Mouse (Mus musculus) heart, adult 2 months (tissue): Measurements from ENCODE around the gene Smarca2. TPM values are rescaled to one million over a fixed set of nuclear protein-coding genes. Genes with fewer than 3 reads are reported as not detected.
"Not testable (repeated sequence)": the region's sequence is repeated elsewhere in the genome, so short reads cannot be mapped to it uniquely, and the experiment has no call there.

Source experiments
- DNase-seq, 2 experiments: peaks; one replicate each; pipeline ENCODE4 v3.0.0; 2021
- H3K27ac ChIP-seq: fragments of 200-600 bp; 2 replicates; pipeline ENCODE4 v1.8.1; 2022
- H3K27me3 ChIP-seq: fragments of 200-500 bp; 2 replicates; pipeline ENCODE4 v1.6.1; 2012; ENCODE audit warnings: mild to moderate bottlenecking, low read length, inconsistent platforms, mixed read lengths; ENCODE audit not compliant: control insufficient read depth, insufficient read depth
- H3K36me3 ChIP-seq: fragments of 200-500 bp; 2 replicates; pipeline ENCODE4 v1.6.1; 2012; ENCODE audit warnings: low read length, inconsistent platforms; ENCODE audit not compliant: control insufficient read depth, insufficient read depth
- H3K4me1 ChIP-seq: fragments of 200-500 bp; 2 replicates; pipeline ENCODE4 v1.6.1; 2011; ENCODE audit warnings: low read length; ENCODE audit not compliant: control insufficient read depth, insufficient read depth
- H3K4me3 ChIP-seq: fragments of 200-600 bp; 2 replicates; pipeline ENCODE4 v1.8.1; 2022
- H3K79me2 ChIP-seq: fragments of 200-500 bp; replicated peaks from 2 replicates; pipeline ENCODE4 v1.6.1; 2012; ENCODE audit warnings: mild to moderate bottlenecking, inconsistent platforms, low read length, moderate library complexity, mixed read lengths; ENCODE audit not compliant: control insufficient read depth, insufficient read depth
- H3K9ac ChIP-seq: fragments of 200-500 bp; 2 replicates; pipeline ENCODE4 v1.6.1; 2012; ENCODE audit warnings: low read depth, mild to moderate bottlenecking, control low read depth, inconsistent platforms, low read length, mixed read lengths
- CTCF ChIP-seq: fragments of 200-600 bp; IDR thresholded peaks from 2 replicates; pipeline ENCODE4 v1.8.1; 2022; ENCODE audit warnings: antibody characterized with exemption, mild to moderate bottlenecking, moderate library complexity
- EP300 ChIP-seq: fragments of 200-500 bp; IDR thresholded peaks from 2 replicates; pipeline ENCODE4 v1.6.1; 2011; ENCODE audit warnings: low read depth, low read length, control low read depth; ENCODE audit not compliant: insufficient read depth
- POLR2A ChIP-seq: fragments of 200-500 bp; IDR thresholded peaks from 2 replicates; pipeline ENCODE4 v1.6.1; 2011; ENCODE audit warnings: mild to moderate bottlenecking, low read depth, low read length, control low read depth; ENCODE audit not compliant: insufficient read depth
- WGBS: fragments of 180-500 bp; shearing (Covaris S2); methylation state at CpG from one replicate; pipeline ENCODE4 v1.1.7; 2018; 5-methylcytosine and 5-hydroxymethylcytosine counted together
- intact Hi-C: fragments of 180-260 bp; cut with DNase I; formaldehyde crosslinking; loops from one replicate; pipeline ENCODE4 v1.15.1; 2025
- polyA plus RNA-seq: library from polyadenylated mRNA; depleted of rRNA; stranded (reverse); fragments of >200 nt; gene quantifications from 2 replicates; pipeline ENCODE4 v1.2.3, GENCODE M21; 2012
- total RNA-seq, 2 experiments: library from RNA; stranded (reverse); gene quantifications; 2 replicates each; pipeline ENCODE4 v1.2.3; 2021

Smarca2 gene
- total and polyA plus RNA-seq, 3 experiments = 24.3 to 72.1 (median 65.7) TPM

DNA sequence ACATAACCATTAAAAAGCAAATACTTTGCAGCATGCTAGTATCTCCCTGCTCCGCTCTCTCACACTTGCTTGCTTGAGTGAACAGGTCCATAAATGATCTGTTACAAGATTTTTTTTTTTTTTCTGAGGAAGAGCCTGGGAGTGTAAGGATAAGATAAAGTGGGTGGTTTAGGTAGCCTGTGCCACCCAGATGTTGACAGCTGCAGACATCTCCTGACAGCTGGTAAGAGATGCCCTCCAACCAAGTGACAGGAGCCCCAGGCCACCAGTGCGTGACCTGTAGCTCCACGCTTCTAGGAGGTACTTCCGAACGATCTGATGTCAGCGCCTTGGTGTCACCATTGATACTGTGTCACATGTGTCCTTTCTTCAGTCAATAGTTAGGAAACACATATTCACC lies 65.2 kb downstream of the Smarca2 start:
- Histone ChIP-seq H3K27me3 (no peaks in the 10 kb centered on the region), H3K36me3 (peaks cover 5% of the 10 kb centered on the region), H3K9ac (no peak overlapping the region), H3K4me1 (no peaks in the 10 kb centered on the region), H3K79me2 (no peaks in the 10 kb centered on the region), H3K27ac (no peak overlapping the region), H3K4me3 (no peak overlapping the region)
- 96% methylated on average over 6 of the region's 6 CpGs for WGBS
- no peak for DNase-seq
- intact Hi-C loops = no loop called here
- TF ChIP-seq CTCF (no peak), POLR2A (no peak), EP300 (no peak)

DNA sequence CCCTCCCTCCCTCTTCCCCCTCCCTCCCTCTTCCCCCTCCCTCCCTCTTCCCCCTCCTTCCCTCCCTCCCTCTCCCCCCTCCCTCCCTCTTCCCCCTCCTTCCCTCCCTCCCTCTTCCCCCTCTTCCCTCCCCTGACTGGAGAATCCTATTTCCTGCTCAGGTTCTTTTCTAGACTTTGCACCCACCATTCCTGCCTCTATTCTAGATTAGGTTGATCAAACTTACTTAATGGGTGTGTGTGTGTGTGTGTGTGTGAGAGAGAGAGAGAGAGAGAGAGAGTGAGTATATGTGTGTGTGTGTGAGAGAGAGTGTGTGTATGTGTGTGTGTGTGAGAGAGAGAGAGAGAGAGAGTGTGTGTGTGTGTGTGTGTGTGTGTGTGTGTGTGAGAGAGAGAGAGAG lies 66.6 kb downstream of the Smarca2 start:
- H3K36me3 ChIP-seq, H3K4me1 ChIP-seq, H3K4me3 ChIP-seq, H3K27ac ChIP-seq, intact Hi-C loops, H3K27me3 ChIP-seq, DNase-seq, H3K9ac ChIP-seq, H3K79me2 ChIP-seq: not testable (repeated sequence)

DNA sequence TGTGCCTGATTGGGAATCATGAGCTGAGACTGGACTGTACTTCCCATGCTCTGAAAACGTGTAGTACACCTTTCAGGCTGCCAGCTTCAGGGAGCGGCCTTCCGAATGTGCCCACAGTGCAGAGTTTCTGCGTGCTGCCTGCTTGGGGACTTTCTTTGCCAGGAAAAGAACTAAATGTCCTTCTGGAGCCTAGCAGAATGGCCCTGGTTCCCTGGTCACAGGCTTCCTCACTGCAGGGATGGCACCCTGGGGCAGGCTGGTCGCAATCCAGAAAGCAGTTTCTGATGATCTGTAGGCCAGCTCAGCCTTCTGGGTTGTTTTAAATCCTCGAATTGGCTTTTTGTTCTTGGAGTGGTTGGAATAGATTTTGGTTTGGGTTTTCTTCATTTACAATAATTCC lies 71.1 kb downstream of the Smarca2 start:
- Histone ChIP-seq H3K79me2 (no peaks in the 10 kb centered on the region), H3K9ac (no peak overlapping the region), H3K27ac (no peak overlapping the region), H3K4me1 (no peaks in the 10 kb centered on the region), H3K4me3 (no peak overlapping the region), H3K36me3 (peaks cover under 1% of the 10 kb centered on the region), H3K27me3 (no peaks in the 10 kb centered on the region; the same call in 1 of the 2 replicates)
- TF ChIP-seq EP300 (no peak), POLR2A (no peak), CTCF (no peak)
- intact Hi-C loops = no loop called here
- no peak for DNase-seq
- WGBS = 69% methylated on average over 6 of the region's 6 CpGs

- intact Hi-C loops = no loop called here
- Histone ChIP-seq H3K27me3 (no peaks in the 10 kb centered on the region; the same call in 1 of the 2 replicates), H3K79me2 (no peaks in the 10 kb centered on the region), H3K4me1 (no peaks in the 10 kb centered on the region), H3K4me3 (no peak overlapping the region), H3K9ac (no peak overlapping the region), H3K27ac (no peak overlapping the region), H3K36me3 (no peaks in the 10 kb centered on the region; the same call in 1 of the 2 replicates)
- DNase-seq = no peak
- no peak for TF ChIP-seq EP300
- TF ChIP-seq CTCF = no peak
- TF ChIP-seq POLR2A = no peak
- WGBS = 61% methylated on average over 8 of the region's 8 CpGs
Observed at GRCm38 (mm10) chr19:26678543-26678942, 73.7 kb downstream of the Smarca2 start.

GRCm38 (mm10) chr19:26679674-26680073 lies 74.8 kb downstream of the Smarca2 start:
- WGBS = 78% methylated on average over 3 of the region's 3 CpGs

DNA sequence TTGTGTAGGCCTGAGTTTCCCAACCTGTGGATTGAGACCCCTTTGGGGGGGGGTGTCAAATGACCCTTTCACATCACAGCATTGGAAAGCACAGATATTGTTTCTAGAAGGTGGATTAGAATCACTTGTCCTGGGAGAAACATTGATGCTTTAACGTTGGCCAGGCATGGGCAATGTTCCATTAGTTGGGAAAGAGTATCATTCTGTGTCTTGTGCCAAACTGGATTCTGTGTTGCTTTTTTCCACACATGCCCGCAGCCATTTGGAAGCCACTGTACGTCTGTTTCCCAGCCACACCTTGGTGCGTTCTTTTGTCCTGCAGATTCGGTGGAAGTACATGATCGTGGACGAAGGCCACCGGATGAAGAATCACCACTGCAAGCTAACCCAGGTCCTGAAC lies 76.7 kb downstream of the Smarca2 start:
- no peak overlapping the region for H3K4me3 ChIP-seq
- H3K9ac ChIP-seq = no peak overlapping the region
- WGBS = 90% methylated on average over 8 of the region's 8 CpGs
- intact Hi-C loops = no loop called here
- H3K27me3 ChIP-seq = no peaks in the 10 kb centered on the region; the same call in 1 of the 2 replicates
- DNase-seq = no peak
- H3K79me2 ChIP-seq = no peaks in the 10 kb centered on the region
- H3K27ac ChIP-seq = no peak overlapping the region
- TF ChIP-seq EP300 (no peak), POLR2A (no peak), CTCF (no peak)
- H3K4me1 ChIP-seq = no peaks in the 10 kb centered on the region
- no peaks in the 10 kb centered on the region; the same call in 1 of the 2 replicates for H3K36me3 ChIP-seq

More at GRCm38 (mm10) chr19:26679674-26680073, 74.8 kb downstream of the Smarca2 start:
- DNase-seq = no peak
- intact Hi-C loops = no loop called here
- H3K79me2 ChIP-seq = no peaks in the 10 kb centered on the region
- H3K36me3 ChIP-seq = no peaks in the 10 kb centered on the region; the same call in 1 of the 2 replicates
- H3K27ac ChIP-seq = no peak overlapping the region
- no peaks in the 10 kb centered on the region; the same call in 1 of the 2 replicates for H3K27me3 ChIP-seq
- TF ChIP-seq POLR2A = no peak
- TF ChIP-seq EP300 = no peak
- TF ChIP-seq CTCF = no peak
- no peaks in the 10 kb centered on the region for H3K4me1 ChIP-seq
- H3K9ac ChIP-seq = no peak overlapping the region
- H3K4me3 ChIP-seq = no peak overlapping the region
